Mouse (Mus musculus): Measurements from ENCODE around the gene Psmb2. TPM values are rescaled to one million over a fixed set of nuclear protein-coding genes. Genes with fewer than 3 reads are reported as not detected.

Psmb2 gene
- 591 and 610 TPM in 2 replicates for polyA plus RNA-seq (2016; fragmentation: Nextera tagmentation; extraction: Ambion mirVana)

GRCm38 (mm10) chr4:126677054-126678003 lies at the start of gene Psmb2:
TSS of gene Psmb2 (plus strand) at chr4:126677630.
- Histone ChIP-seq H3K9me3 (replicated peaks) (no peaks in the 10 kb centered on the region), H3K4me1 (peaks cover 14% of the 10 kb centered on the region), H3K36me3 (no peaks in the 10 kb centered on the region; the same call in 1 of the 2 replicates), H3K4me3 (peak within 1 kb of the TSS; percentile 83), H3K27ac (replicated peaks) (peak within 1 kb of the TSS; percentile 88), H3K27me3 (ENCODE audit: low read depth, poor library complexity, severe bottlenecking) (no peaks in the 10 kb centered on the region)
- peak; percentile 99 for DNase-seq (ENCODE audit: low spot score)
- WGBS = 3% methylated on average over 48 of the region's 48 CpGs

GRCm38 (mm10) chr4:126631922-126632321 lies 45.5 kb upstream of the Psmb2 start:
- Histone ChIP-seq H3K36me3 (no peaks in the 10 kb centered on the region), H3K27ac (replicated peaks) (no peak overlapping the region), H3K4me3 (no peak overlapping the region), H3K9me3 (replicated peaks) (no peaks in the 10 kb centered on the region), H3K4me1 (peaks cover 17% of the 10 kb centered on the region), H3K27me3 (ENCODE audit: low read depth, poor library complexity, severe bottlenecking) (peaks cover 76% of the 10 kb centered on the region)
- 58% methylated on average over 2 of the region's 2 CpGs for WGBS
- DNase-seq (ENCODE audit: low spot score) = no peak

DNA sequence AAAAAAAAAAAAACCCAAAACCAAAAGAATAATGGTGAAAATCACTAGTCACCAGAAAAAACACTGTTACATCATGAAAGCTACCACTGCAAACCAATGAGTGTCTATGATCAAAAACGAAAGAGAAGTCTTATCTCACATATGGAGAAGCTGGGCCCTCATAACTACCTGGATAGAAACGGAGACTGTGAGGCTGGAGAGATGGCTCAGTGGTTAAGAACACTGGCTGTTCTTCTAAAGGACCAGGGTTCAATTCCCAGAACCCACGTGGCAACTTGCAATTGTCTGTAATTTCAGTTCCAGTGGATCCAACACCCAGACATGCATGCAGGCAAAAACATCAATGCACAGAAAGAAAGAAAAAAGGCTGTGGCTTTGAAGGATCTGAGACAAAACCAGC lies 44.8 kb upstream of the Psmb2 start:
- no peaks in the 10 kb centered on the region for H3K36me3 ChIP-seq
- 74% methylated on average over 3 of the region's 3 CpGs for WGBS
- H3K27ac ChIP-seq (replicated peaks) = no peak overlapping the region
- H3K27me3 ChIP-seq (ENCODE audit: low read depth, poor library complexity, severe bottlenecking) = peaks cover 73% of the 10 kb centered on the region
- H3K9me3 ChIP-seq (replicated peaks) = no peaks in the 10 kb centered on the region
- no peak overlapping the region for H3K4me3 ChIP-seq
- peaks cover 10% of the 10 kb centered on the region for H3K4me1 ChIP-seq
- no peak for DNase-seq (ENCODE audit: low spot score)

DNA sequence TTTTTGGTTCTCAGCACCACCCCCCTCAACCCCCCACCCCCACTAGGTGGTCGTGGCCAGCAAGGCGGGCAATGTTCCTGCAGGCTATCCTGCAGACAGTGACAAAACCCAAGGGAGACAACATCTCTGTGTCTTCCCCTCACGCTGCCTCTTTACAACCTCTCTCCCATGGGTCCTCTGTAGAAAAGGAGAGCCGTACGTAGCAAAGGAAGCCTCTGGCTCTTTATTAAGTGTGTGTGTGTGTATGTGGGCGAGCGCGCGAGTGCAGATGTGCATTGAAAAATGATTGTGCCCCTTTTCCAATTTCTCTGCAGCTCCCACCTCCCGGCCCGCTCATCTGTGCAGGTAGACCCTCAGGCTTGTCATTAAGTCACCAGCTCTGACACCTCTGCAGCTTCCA lies 41.1 kb upstream of the Psmb2 start:
- peaks cover 56% of the 10 kb centered on the region for H3K27me3 ChIP-seq (ENCODE audit: low read depth, poor library complexity, severe bottlenecking)
- no peaks in the 10 kb centered on the region for H3K9me3 ChIP-seq (replicated peaks)
- DNase-seq (ENCODE audit: low spot score) = no peak
- 36% methylated on average over 11 of the region's 11 CpGs for WGBS
- H3K36me3 ChIP-seq = no peaks in the 10 kb centered on the region
- H3K27ac ChIP-seq (replicated peaks) = no peak overlapping the region
- H3K4me3 ChIP-seq = no peak overlapping the region
- H3K4me1 ChIP-seq = peaks cover 11% of the 10 kb centered on the region; the same call in 1 of the 2 replicates

GRCm38 (mm10) chr4:126637446-126637845 lies 40.0 kb upstream of the Psmb2 start:
- 79% methylated on average over 4 of the region's 4 CpGs for WGBS
- DNase-seq (ENCODE audit: low spot score) = no peak
- H3K36me3 ChIP-seq = no peaks in the 10 kb centered on the region
- no peaks in the 10 kb centered on the region for H3K9me3 ChIP-seq (replicated peaks)
- H3K4me3 ChIP-seq = no peak overlapping the region
- peaks cover 11% of the 10 kb centered on the region; the same call in 1 of the 2 replicates for H3K4me1 ChIP-seq
- H3K27ac ChIP-seq (replicated peaks) = no peak overlapping the region
- peaks cover 54% of the 10 kb centered on the region for H3K27me3 ChIP-seq (ENCODE audit: low read depth, poor library complexity, severe bottlenecking)

- Histone ChIP-seq H3K9me3 (replicated peaks) (no peaks in the 10 kb centered on the region), H3K4me1 (peaks cover 11% of the 10 kb centered on the region; the same call in 1 of the 2 replicates), H3K36me3 (no peaks in the 10 kb centered on the region), H3K4me3 (no peak overlapping the region), H3K27me3 (ENCODE audit: low read depth, poor library complexity, severe bottlenecking) (peaks cover 47% of the 10 kb centered on the region), H3K27ac (replicated peaks) (no peak overlapping the region)
- no peak for DNase-seq (ENCODE audit: low spot score)
- WGBS = 72% methylated on average over 7 of the region's 7 CpGs
These were observed 38.1 kb upstream of the Psmb2 start for GRCm38 (mm10) chr4:126639339-126639738.

GRCm38 (mm10) chr4:126641901-126642300 lies 35.5 kb upstream of the Psmb2 start:
- Histone ChIP-seq H3K36me3 (no peaks in the 10 kb centered on the region), H3K4me3 (no peak overlapping the region), H3K27ac (replicated peaks) (no peak overlapping the region), H3K9me3 (replicated peaks) (no peaks in the 10 kb centered on the region), H3K4me1 (0 out of 2 replicates have a peak, but pooled peaks cover 5% of the 10 kb centered on the region), H3K27me3 (ENCODE audit: low read depth, poor library complexity, severe bottlenecking) (peaks cover 26% of the 10 kb centered on the region)
- no peak for DNase-seq (ENCODE audit: low spot score)
- WGBS = 40% methylated on average over 9 of the region's 9 CpGs

- H3K4me1 ChIP-seq = peaks cover 12% of the 10 kb centered on the region
- WGBS = 79% methylated on average over 4 of the region's 4 CpGs
These were observed 33.6 kb upstream of the Psmb2 start for GRCm38 (mm10) chr4:126643815-126644214.

GRCm38 (mm10) chr4:126644333-126644963 lies 33.0 kb upstream of the Psmb2 start:
- 88% methylated on average over 10 of the region's 10 CpGs for WGBS
- no peak overlapping the region for H3K4me3 ChIP-seq
- H3K9me3 ChIP-seq (replicated peaks) = no peaks in the 10 kb centered on the region
- DNase-seq (ENCODE audit: low spot score) = no peak
- peaks cover 10% of the 10 kb centered on the region for H3K4me1 ChIP-seq
- H3K27ac ChIP-seq (replicated peaks) = no peak overlapping the region
- H3K36me3 ChIP-seq = no peaks in the 10 kb centered on the region
- H3K27me3 ChIP-seq (ENCODE audit: low read depth, poor library complexity, severe bottlenecking) = peaks cover 21% of the 10 kb centered on the region

More at GRCm38 (mm10) chr4:126643815-126644214, 33.6 kb upstream of the Psmb2 start:
- H3K36me3 ChIP-seq = no peaks in the 10 kb centered on the region
- H3K27me3 ChIP-seq (ENCODE audit: low read depth, poor library complexity, severe bottlenecking) = peaks cover 22% of the 10 kb centered on the region; the same call in 1 of the 2 replicates
- no peaks in the 10 kb centered on the region for H3K9me3 ChIP-seq (replicated peaks)
- DNase-seq (ENCODE audit: low spot score) = no peak
- H3K4me3 ChIP-seq = no peak overlapping the region
- no peak overlapping the region for H3K27ac ChIP-seq (replicated peaks)

- WGBS = 43% methylated on average over 24 of the region's 24 CpGs
- Histone ChIP-seq H3K9me3 (replicated peaks) (no peaks in the 10 kb centered on the region), H3K4me1 (peaks cover 10% of the 10 kb centered on the region), H3K27me3 (ENCODE audit: low read depth, poor library complexity, severe bottlenecking) (peaks cover 28% of the 10 kb centered on the region), H3K27ac (replicated peaks) (no peak overlapping the region), H3K36me3 (no peaks in the 10 kb centered on the region), H3K4me3 (no peak overlapping the region)
- DNase-seq (ENCODE audit: low spot score) = no peak
These were observed 29.2 kb upstream of the Psmb2 start for GRCm38 (mm10) chr4:126647996-126648910.

DNA sequence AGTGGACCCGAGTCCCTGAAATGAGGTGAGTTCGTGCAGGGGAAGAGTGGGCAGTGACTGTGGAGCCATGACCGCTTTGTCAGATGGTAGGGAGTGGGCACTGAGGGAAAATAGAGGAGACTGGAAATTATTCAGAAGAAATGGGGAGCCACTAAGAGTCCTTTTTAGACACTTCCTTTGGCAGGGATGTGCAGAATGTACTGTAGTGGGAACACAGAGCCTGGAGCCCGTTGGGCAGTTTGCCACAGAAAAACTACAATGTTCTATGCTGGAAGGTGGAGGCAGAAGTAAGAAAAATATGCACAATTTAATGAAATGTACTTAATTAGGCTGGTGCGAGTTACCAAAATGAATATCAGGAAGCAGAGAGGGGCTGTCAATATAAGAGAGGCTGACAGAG lies 24.3 kb upstream of the Psmb2 start:
- H3K27ac ChIP-seq (replicated peaks) = no peak overlapping the region
- H3K9me3 ChIP-seq (replicated peaks) = no peaks in the 10 kb centered on the region
- H3K4me1 ChIP-seq = peaks cover 9% of the 10 kb centered on the region
- H3K4me3 ChIP-seq = no peak overlapping the region
- no peaks in the 10 kb centered on the region for H3K36me3 ChIP-seq
- peaks cover 30% of the 10 kb centered on the region for H3K27me3 ChIP-seq (ENCODE audit: low read depth, poor library complexity, severe bottlenecking)
- 86% methylated on average over 5 of the region's 5 CpGs for WGBS
- DNase-seq (ENCODE audit: low spot score) = no peak

GRCm38 (mm10) chr4:126655356-126655755 lies 22.1 kb upstream of the Psmb2 start:
- DNase-seq (ENCODE audit: low spot score) = peak; percentile 41
- H3K4me1 ChIP-seq = no peaks in the 10 kb centered on the region
- 16% methylated on average over 9 of the region's 9 CpGs for WGBS
- H3K9me3 ChIP-seq (replicated peaks) = no peaks in the 10 kb centered on the region
- peaks cover 13% of the 10 kb centered on the region; the same call in 1 of the 2 replicates for H3K27me3 ChIP-seq (ENCODE audit: low read depth, poor library complexity, severe bottlenecking)
- H3K27ac ChIP-seq (replicated peaks) = no peak overlapping the region
- H3K4me3 ChIP-seq = no peak overlapping the region
- no peaks in the 10 kb centered on the region for H3K36me3 ChIP-seq
